Comparison of ENCODE assay signal across 21 mouse cellular contexts in genomic region chr17:83083521-83083920, GRCm38 (mm10).
DNase-seq lines count a peak whose midpoint lies in the region; ATAC-seq lines count a peak whose summit lies in the region.
"Had no signal": no experiment of that assay in that cellular context is flagged by ENCODE, and none has a peak within 500 bp of the region (broad histone marks: within the 10 kb centered on the region; RNA-seq: fewer than 3 reads in every experiment).

No protein-coding gene starts in this region.

- no peak overlapping the region for H3K9ac ChIP-seq in kidney, embryonic 16.5 days (replicated peaks; ENCODE audit: low read length)
- no peak overlapping the region for H3K9ac ChIP-seq in embryonic facial prominence, embryonic 14.5 days (ENCODE audit: low read depth, low read length)
- H3K9ac ChIP-seq in limb, embryonic 12.5 days (replicated peaks): no peak overlapping the region
- H3K9ac ChIP-seq in stomach, embryonic 16.5 days (ENCODE audit: low read length): no peak overlapping the region
- H3K9ac ChIP-seq: forebrain, embryonic 12.5 days; hindbrain, embryonic 14.5 days; liver, embryonic 12.5 days; midbrain, embryonic 13.5 days; neural tube, embryonic 12.5 days had no signal

- no peak overlapping the region for H3K4me2 ChIP-seq in kidney, embryonic 16.5 days (replicated peaks; ENCODE audit: low read depth, low read length)
- no peak overlapping the region for H3K4me2 ChIP-seq in embryonic facial prominence, embryonic 14.5 days (ENCODE audit: low read depth, low read length)
- H3K4me2 ChIP-seq in limb, embryonic 12.5 days: no peak overlapping the region
- no peak overlapping the region for H3K4me2 ChIP-seq in stomach, embryonic 16.5 days (ENCODE audit: low read depth, low read length)
- H3K4me2 ChIP-seq: forebrain, embryonic 12.5 days; hindbrain, embryonic 14.5 days; liver, embryonic 12.5 days; midbrain, embryonic 13.5 days; neural tube, embryonic 12.5 days had no signal

- no peak for ATAC-seq in kidney, embryonic 16.5 days (ENCODE audit: low FRiP score, low TSS enrichment)
- no peak for ATAC-seq in embryonic facial prominence, embryonic 14.5 days (ENCODE audit: low read depth)
- ATAC-seq in limb, embryonic 12.5 days (ENCODE audit: insufficient number of reproducible peaks, insufficient read depth, low FRiP score, low TSS enrichment, low read depth): no peak
- ATAC-seq in stomach, embryonic 16.5 days (ENCODE audit: insufficient read depth, low FRiP score): no peak
- ATAC-seq: activated CD4-positive, CD25-positive, alpha-beta regulatory T cell, adult 4 months; liver, embryonic 12.5 days; midbrain, embryonic 13.5 days had no signal

- 55% methylated on average over 3 of the region's 3 CpGs for WGBS in kidney, embryonic 16.5 days
- WGBS in embryonic facial prominence, embryonic 14.5 days: 34% methylated on average over 3 of the region's 3 CpGs
- WGBS in limb, embryonic 12.5 days: 65% methylated on average over 3 of the region's 3 CpGs
- 42% methylated on average over 3 of the region's 3 CpGs for WGBS in stomach, embryonic 16.5 days

- H3K9me3 ChIP-seq in kidney, embryonic 16.5 days (ENCODE audit: low read length): peaks cover 9% of the 10 kb centered on the region
- H3K9me3 ChIP-seq in embryonic facial prominence, embryonic 14.5 days (ENCODE audit: control insufficient read depth, low read length): peaks cover 6% of the 10 kb centered on the region; the same call in 1 of the 2 replicates
- peaks cover 5% of the 10 kb centered on the region; the same call in 1 of the 2 replicates for H3K9me3 ChIP-seq in limb, embryonic 12.5 days
- 0 out of 2 replicates have a peak, but pooled peaks cover 2% of the 10 kb centered on the region for H3K9me3 ChIP-seq in stomach, embryonic 16.5 days (replicated peaks; ENCODE audit: control insufficient read depth, low read length)
- H3K9me3 ChIP-seq: liver, embryonic 12.5 days; midbrain, embryonic 13.5 days; neural tube, embryonic 12.5 days had no signal

- DNase-seq in kidney, adult 11 months: no peak
- peak; percentile 68 for DNase-seq in embryonic facial prominence, embryonic 14.5 days (ENCODE audit: low spot score)
- no peak for DNase-seq in spleen, adult 18-20 months
- no peak for DNase-seq in cerebellum, postnatal 14 days
- DNase-seq: adrenal gland, postnatal 14 days; cerebellum, adult 9-10 months; gastrocnemius, postnatal 25 days; heart, adult 18-20 months; kidney, adult 18-20 months; kidney, postnatal 25 days; lung, adult 18-20 months had no signal

- peak overlapping the region; percentile 43; the same call in 1 of the 2 replicates for H3K27ac ChIP-seq in kidney, embryonic 16.5 days (ENCODE audit: low read length)
- no peak overlapping the region; the same call in 1 of the 2 replicates for H3K27ac ChIP-seq in embryonic facial prominence, embryonic 14.5 days (replicated peaks; ENCODE audit: low read depth, low read length)
- H3K27ac ChIP-seq in limb, embryonic 12.5 days: 0 out of 2 replicates have a peak overlapping the region, but pooled peaks have one; percentile 36
- peak overlapping the region; percentile 73 for H3K27ac ChIP-seq in stomach, embryonic 16.5 days (ENCODE audit: low read length)
- H3K27ac ChIP-seq: forebrain, embryonic 12.5 days; hindbrain, embryonic 14.5 days; liver, embryonic 12.5 days; midbrain, embryonic 13.5 days; neural tube, embryonic 12.5 days had no signal

- H3K4me3 ChIP-seq in kidney, embryonic 16.5 days (ENCODE audit: low read length): no peak overlapping the region
- H3K4me3 ChIP-seq in embryonic facial prominence, embryonic 14.5 days (ENCODE audit: low read depth, low read length): no peak overlapping the region
- H3K4me3 ChIP-seq in limb, embryonic 12.5 days (replicated peaks): no peak overlapping the region
- no peak overlapping the region for H3K4me3 ChIP-seq in stomach, embryonic 16.5 days (replicated peaks; ENCODE audit: low read length)
- H3K4me3 ChIP-seq: erythroblast, embryonic 14.5 days; forebrain, embryonic 12.5 days; liver, embryonic 12.5 days; midbrain, embryonic 13.5 days; neural tube, embryonic 12.5 days had no signal

- H3K27me3 ChIP-seq in kidney, embryonic 16.5 days (ENCODE audit: insufficient read depth, low read length): no peaks in the 10 kb centered on the region
- peaks cover 13% of the 10 kb centered on the region; the same call in 1 of the 2 replicates for H3K27me3 ChIP-seq in embryonic facial prominence, embryonic 14.5 days (replicated peaks; ENCODE audit: control insufficient read depth, insufficient read depth, low read length)
- H3K27me3 ChIP-seq in limb, embryonic 12.5 days: peaks cover 88% of the 10 kb centered on the region
- H3K27me3 ChIP-seq in stomach, embryonic 16.5 days (ENCODE audit: control insufficient read depth, insufficient read depth, low read length): no peaks in the 10 kb centered on the region

- H3K36me3 ChIP-seq in kidney, embryonic 16.5 days (ENCODE audit: insufficient read depth, low read length): no peaks in the 10 kb centered on the region
- no peaks in the 10 kb centered on the region for H3K36me3 ChIP-seq in embryonic facial prominence, embryonic 14.5 days (ENCODE audit: control insufficient read depth, insufficient read depth, low read length)
- H3K36me3 ChIP-seq in limb, embryonic 12.5 days: no peaks in the 10 kb centered on the region
- H3K36me3 ChIP-seq in stomach, embryonic 16.5 days (ENCODE audit: control insufficient read depth, insufficient read depth, low read length): no peaks in the 10 kb centered on the region
- H3K36me3 ChIP-seq: forebrain, embryonic 12.5 days; liver, embryonic 12.5 days; midbrain, embryonic 13.5 days; neural tube, embryonic 12.5 days had no signal

- peaks cover 31% of the 10 kb centered on the region for H3K4me1 ChIP-seq in kidney, embryonic 16.5 days (ENCODE audit: insufficient read depth, low read length)
- H3K4me1 ChIP-seq in embryonic facial prominence, embryonic 14.5 days (ENCODE audit: control insufficient read depth, insufficient read depth, low read length): peaks cover 14% of the 10 kb centered on the region
- peaks cover 36% of the 10 kb centered on the region for H3K4me1 ChIP-seq in limb, embryonic 12.5 days (replicated peaks)
- peaks cover 26% of the 10 kb centered on the region for H3K4me1 ChIP-seq in stomach, embryonic 16.5 days (ENCODE audit: control insufficient read depth, insufficient read depth, low read length)
